Mouse (Mus musculus) retina, embryonic 14.5 days (tissue): Measurements from ENCODE around the gene Ankrd7.
A peak's percentile ranks its signal among the peaks of the same experiment; 100 is the strongest.
"Not testable (repeated sequence)": the region's sequence is repeated elsewhere in the genome, so short reads cannot be mapped to it uniquely, and the experiment has no call there.

ENCODE experiments used
- DNase-seq: peaks from one replicate; pipeline ENCODE4 v3.0.0-alpha.2; 2015; ENCODE audit warnings: low spot score

Gene Ankrd7

GRCm38 (mm10) chr6:18866018-18866417 lies at the start of gene Ankrd7:
Ankrd7 (plus strand) TSS chr6:18866318.
- DNase-seq, result no peak

GRCm38 (mm10) chr6:18819343-18819742 lies 46.8 kb upstream of the Ankrd7 start:
- DNase-seq, result peak; percentile 81

GRCm38 (mm10) chr6:18820246-18820645 lies 45.9 kb upstream of the Ankrd7 start:
- no peak for DNase-seq

- DNase-seq, result no peak
These were observed 43.3 kb upstream of the Ankrd7 start for GRCm38 (mm10) chr6:18822812-18823211.

GRCm38 (mm10) chr6:18832958-18833357 lies 33.2 kb upstream of the Ankrd7 start:
- DNase-seq, result no peak

GRCm38 (mm10) chr6:18844529-18844928 lies 21.6 kb upstream of the Ankrd7 start:
- not testable (repeated sequence) for DNase-seq

GRCm38 (mm10) chr6:18845571-18845970 lies 20.5 kb upstream of the Ankrd7 start:
- DNase-seq, result not testable (repeated sequence)

GRCm38 (mm10) chr6:18848051-18848701 lies 17.9 kb upstream of the Ankrd7 start, which contains the start of gene Lsm8:
Lsm8 (plus strand) TSS chr6:18848579.
- DNase-seq, result peak; percentile 98

GRCm38 (mm10) chr6:18848702-18849061 lies 17.4 kb upstream of the Ankrd7 start:
- DNase-seq, result no peak

- DNase-seq, result no peak
These were observed 10.8 kb upstream of the Ankrd7 start for GRCm38 (mm10) chr6:18855323-18855722.

- DNase-seq, result no peak
These were observed 9.5 kb upstream of the Ankrd7 start for GRCm38 (mm10) chr6:18856487-18857078.

GRCm38 (mm10) chr6:18889030-18889429 lies 22.9 kb downstream of the Ankrd7 start:
- no peak for DNase-seq

- DNase-seq, result no peak
These were observed 28.0 kb downstream of the Ankrd7 start for GRCm38 (mm10) chr6:18894142-18894541.

- DNase-seq, result peak; percentile 29
These were observed 41.1 kb downstream of the Ankrd7 start for GRCm38 (mm10) chr6:18907173-18907572.

GRCm38 (mm10) chr6:18913179-18913578 lies 47.1 kb downstream of the Ankrd7 start:
- DNase-seq, result no peak

GRCm38 (mm10) chr6:18916021-18916420 lies 49.9 kb downstream of the Ankrd7 start:
- no peak for DNase-seq

GRCm38 (mm10) chr6:18916471-18916870 lies 50.4 kb downstream of the Ankrd7 start:
- DNase-seq, result no peak
